Mouse (Mus musculus) liver, embryonic 16.5 days (tissue): ENCODE measurements around the gene Ssr2. TPM values are rescaled to one million over a fixed set of nuclear protein-coding genes. Genes with fewer than 3 reads are reported as not detected.

Experiments
- ATAC-seq: fragments of 200-750 bp; cut with Nextera tagmentation; 2 replicates; pipeline ENCODE4 v1.8.0; 2017; ENCODE audit warnings: low read depth, mild to moderate bottlenecking, moderate number of reproducible peaks, moderate library complexity
- H3K27ac ChIP-seq: fragments of 300-500 bp; sonication (generic); 2 replicates; pipeline ENCODE4 v1.5.1; 2014; ENCODE audit warnings: mild to moderate bottlenecking, low read length
- H3K27me3 ChIP-seq: fragments of 300-500 bp; sonication (generic); 2 replicates; pipeline ENCODE4 v1.6.1; 2014; ENCODE audit warnings: low read depth, low read length, mixed read lengths; ENCODE audit not compliant: control insufficient read depth, insufficient read depth
- H3K36me3 ChIP-seq: fragments of 300-500 bp; sonication (generic); 2 replicates; pipeline ENCODE4 v1.6.1; 2014; ENCODE audit warnings: mild to moderate bottlenecking; ENCODE audit not compliant: control insufficient read depth, insufficient read depth
- H3K4me1 ChIP-seq: fragments of 300-500 bp; sonication (generic); 2 replicates; pipeline ENCODE4 v1.6.1; 2014; ENCODE audit warnings: low read depth, low read length, mixed read lengths; ENCODE audit not compliant: control insufficient read depth
- H3K4me2 ChIP-seq: fragments of 300-500 bp; sonication (generic); 2 replicates; pipeline ENCODE4 v1.6.1; 2014; ENCODE audit warnings: low read depth, low read length, mixed read lengths
- H3K4me3 ChIP-seq: fragments of 300-500 bp; sonication (generic); 2 replicates; pipeline ENCODE4 v1.5.1; 2014; ENCODE audit warnings: low read depth, mild to moderate bottlenecking, low read length
- H3K9ac ChIP-seq: fragments of 300-500 bp; sonication (generic); 2 replicates; pipeline ENCODE4 v1.6.1; 2014; ENCODE audit warnings: low read depth, low read length
- H3K9me3 ChIP-seq: fragments of 300-500 bp; sonication (generic); replicated peaks from 2 replicates; pipeline ENCODE4 v1.6.1; 2016; ENCODE audit warnings: low read length; ENCODE audit not compliant: control insufficient read depth
- WGBS: fragments of 180-500 bp; shearing (Covaris S2); extraction: QIAGEN DNeasy Blood & Tissue Kit; methylation state at CpG from one replicate; pipeline ENCODE4 v1.1.7; 2014; ENCODE audit not compliant: insufficient replicate concordance; 5-methylcytosine and 5-hydroxymethylcytosine counted together
- polyA plus RNA-seq: library from polyadenylated mRNA; unstranded; fragments of >200 nt; fragmentation: Nextera tagmentation; extraction: Ambion mirVana; gene quantifications from 2 replicates; pipeline ENCODE4 v1.2.1, GENCODE M21; 2015

Ssr2 gene
- polyA plus RNA-seq, 1 experiment from 2014 or later, result 190 TPM

GRCm38 (mm10) chr3:88627114-88627513 lies 51.4 kb downstream of the Ssr2 start:
- peak; percentile 66 for ATAC-seq
- Histone ChIP-seq H3K4me3 (no peak overlapping the region), H3K27ac (no peak overlapping the region), H3K4me2 (no peak overlapping the region), H3K4me1 (peaks cover 53% of the 10 kb centered on the region), H3K9me3 (no peaks in the 10 kb centered on the region), H3K36me3 (peaks cover 3% of the 10 kb centered on the region; the same call in 1 of the 2 replicates), H3K27me3 (no peaks in the 10 kb centered on the region), H3K9ac (no peak overlapping the region)
- 8% methylated on average over 4 of the region's 4 CpGs for WGBS

- 41% methylated on average over 2 of the region's 2 CpGs for WGBS
- no peak overlapping the region for H3K4me3 ChIP-seq
- no peaks in the 10 kb centered on the region for H3K27me3 ChIP-seq
- peaks cover 3% of the 10 kb centered on the region; the same call in 1 of the 2 replicates for H3K36me3 ChIP-seq
- ATAC-seq, result no peak
- H3K4me1 ChIP-seq, result peaks cover 49% of the 10 kb centered on the region
- no peak overlapping the region for H3K4me2 ChIP-seq
- H3K9me3 ChIP-seq, result no peaks in the 10 kb centered on the region
- no peak overlapping the region for H3K9ac ChIP-seq
- H3K27ac ChIP-seq, result no peak overlapping the region
Measured at GRCm38 (mm10) chr3:88627535-88627934, 51.9 kb downstream of the Ssr2 start.

GRCm38 (mm10) chr3:88628766-88629165 lies 53.1 kb downstream of the Ssr2 start:
- no peak for ATAC-seq
- Histone ChIP-seq H3K9me3 (no peaks in the 10 kb centered on the region), H3K4me2 (no peak overlapping the region), H3K27me3 (no peaks in the 10 kb centered on the region), H3K4me1 (peaks cover 38% of the 10 kb centered on the region), H3K36me3 (peaks cover 3% of the 10 kb centered on the region; the same call in 1 of the 2 replicates), H3K27ac (no peak overlapping the region), H3K9ac (no peak overlapping the region), H3K4me3 (no peak overlapping the region)
- WGBS, result 51% methylated on average over 4 of the region's 4 CpGs

- H3K4me1 ChIP-seq, result peaks cover 36% of the 10 kb centered on the region
- H3K36me3 ChIP-seq, result peaks cover 6% of the 10 kb centered on the region
Measured at GRCm38 (mm10) chr3:88629244-88629643, 53.6 kb downstream of the Ssr2 start.

GRCm38 (mm10) chr3:88630018-88630417 lies 54.3 kb downstream of the Ssr2 start:
- Histone ChIP-seq H3K27ac (no peak overlapping the region), H3K4me2 (no peak overlapping the region), H3K27me3 (no peaks in the 10 kb centered on the region), H3K36me3 (peaks cover 10% of the 10 kb centered on the region), H3K4me1 (peaks cover 28% of the 10 kb centered on the region), H3K4me3 (no peak overlapping the region), H3K9ac (no peak overlapping the region), H3K9me3 (no peaks in the 10 kb centered on the region)
- 76% methylated on average over 9 of the region's 9 CpGs for WGBS
- no peak for ATAC-seq

More at GRCm38 (mm10) chr3:88629244-88629643, 53.6 kb downstream of the Ssr2 start:
- H3K27ac ChIP-seq, result no peak overlapping the region
- H3K27me3 ChIP-seq, result no peaks in the 10 kb centered on the region
- H3K9ac ChIP-seq, result no peak overlapping the region
- WGBS, result 66% methylated on average over 13 of the region's 13 CpGs
- no peak for ATAC-seq
- H3K4me2 ChIP-seq, result no peak overlapping the region
- H3K4me3 ChIP-seq, result no peak overlapping the region
- no peaks in the 10 kb centered on the region for H3K9me3 ChIP-seq

GRCm38 (mm10) chr3:88630849-88631341 lies 55.2 kb downstream of the Ssr2 start:
- H3K27ac ChIP-seq, result no peak overlapping the region
- 48% methylated on average over 6 of the region's 6 CpGs for WGBS
- H3K9ac ChIP-seq, result no peak overlapping the region
- no peaks in the 10 kb centered on the region for H3K9me3 ChIP-seq
- peaks cover 14% of the 10 kb centered on the region for H3K36me3 ChIP-seq
- no peak overlapping the region for H3K4me3 ChIP-seq
- H3K4me2 ChIP-seq, result no peak overlapping the region
- no peaks in the 10 kb centered on the region for H3K27me3 ChIP-seq
- ATAC-seq, result peak; percentile 23
- peaks cover 27% of the 10 kb centered on the region for H3K4me1 ChIP-seq

- no peak for ATAC-seq
- peaks cover 25% of the 10 kb centered on the region for H3K36me3 ChIP-seq
Measured at GRCm38 (mm10) chr3:88631921-88632587, 56.4 kb downstream of the Ssr2 start.

GRCm38 (mm10) chr3:88633056-88633455 lies 57.4 kb downstream of the Ssr2 start:
- peaks cover 7% of the 10 kb centered on the region for H3K4me1 ChIP-seq
- H3K36me3 ChIP-seq, result peaks cover 27% of the 10 kb centered on the region
- no peak overlapping the region for H3K9ac ChIP-seq
- no peaks in the 10 kb centered on the region for H3K9me3 ChIP-seq
- WGBS, result 77% methylated on average over 10 of the region's 10 CpGs
- H3K27me3 ChIP-seq, result no peaks in the 10 kb centered on the region
- H3K4me2 ChIP-seq, result no peak overlapping the region
- no peak overlapping the region for H3K27ac ChIP-seq
- H3K4me3 ChIP-seq, result no peak overlapping the region
- no peak for ATAC-seq

More at GRCm38 (mm10) chr3:88631921-88632587, 56.4 kb downstream of the Ssr2 start:
- H3K4me1 ChIP-seq, result peaks cover 15% of the 10 kb centered on the region
- 67% methylated on average over 12 of the region's 12 CpGs for WGBS
- H3K27ac ChIP-seq, result no peak overlapping the region
- H3K9me3 ChIP-seq, result no peaks in the 10 kb centered on the region
- H3K4me3 ChIP-seq, result no peak overlapping the region
- H3K9ac ChIP-seq, result no peak overlapping the region
- H3K27me3 ChIP-seq, result no peaks in the 10 kb centered on the region
- H3K4me2 ChIP-seq, result no peak overlapping the region

- WGBS, result 77% methylated on average over 19 of the region's 19 CpGs
- peaks cover 27% of the 10 kb centered on the region for H3K36me3 ChIP-seq
- ATAC-seq, result no peak
Measured at GRCm38 (mm10) chr3:88635506-88636275, 60.0 kb downstream of the Ssr2 start.

More at GRCm38 (mm10) chr3:88635506-88636275, 60.0 kb downstream of the Ssr2 start:
- H3K27ac ChIP-seq, result no peak overlapping the region
- H3K4me2 ChIP-seq, result no peak overlapping the region
- H3K9ac ChIP-seq, result no peak overlapping the region
- no peaks in the 10 kb centered on the region for H3K9me3 ChIP-seq
- no peaks in the 10 kb centered on the region for H3K27me3 ChIP-seq
- H3K4me1 ChIP-seq, result no peaks in the 10 kb centered on the region
- H3K4me3 ChIP-seq, result no peak overlapping the region
